Mouse (Mus musculus) NIH3T3 (cell line): ENCODE measurements at regions not wholly inside any gene's neighbourhood (a gene's known extent, or its start where the extent isn't known, plus 50 kb on each side); places are given as distances from the start of the nearest gene placed in this dataset.
"Not testable (repeated sequence)": the region's sequence is repeated elsewhere in the genome, so short reads cannot be mapped to it uniquely, and the experiment has no call there.

Experiments
- DNase-seq: peaks from one replicate; pipeline ENCODE4 v3.0.0-alpha.2; 2012; ENCODE audit warnings: low read depth

DNA sequence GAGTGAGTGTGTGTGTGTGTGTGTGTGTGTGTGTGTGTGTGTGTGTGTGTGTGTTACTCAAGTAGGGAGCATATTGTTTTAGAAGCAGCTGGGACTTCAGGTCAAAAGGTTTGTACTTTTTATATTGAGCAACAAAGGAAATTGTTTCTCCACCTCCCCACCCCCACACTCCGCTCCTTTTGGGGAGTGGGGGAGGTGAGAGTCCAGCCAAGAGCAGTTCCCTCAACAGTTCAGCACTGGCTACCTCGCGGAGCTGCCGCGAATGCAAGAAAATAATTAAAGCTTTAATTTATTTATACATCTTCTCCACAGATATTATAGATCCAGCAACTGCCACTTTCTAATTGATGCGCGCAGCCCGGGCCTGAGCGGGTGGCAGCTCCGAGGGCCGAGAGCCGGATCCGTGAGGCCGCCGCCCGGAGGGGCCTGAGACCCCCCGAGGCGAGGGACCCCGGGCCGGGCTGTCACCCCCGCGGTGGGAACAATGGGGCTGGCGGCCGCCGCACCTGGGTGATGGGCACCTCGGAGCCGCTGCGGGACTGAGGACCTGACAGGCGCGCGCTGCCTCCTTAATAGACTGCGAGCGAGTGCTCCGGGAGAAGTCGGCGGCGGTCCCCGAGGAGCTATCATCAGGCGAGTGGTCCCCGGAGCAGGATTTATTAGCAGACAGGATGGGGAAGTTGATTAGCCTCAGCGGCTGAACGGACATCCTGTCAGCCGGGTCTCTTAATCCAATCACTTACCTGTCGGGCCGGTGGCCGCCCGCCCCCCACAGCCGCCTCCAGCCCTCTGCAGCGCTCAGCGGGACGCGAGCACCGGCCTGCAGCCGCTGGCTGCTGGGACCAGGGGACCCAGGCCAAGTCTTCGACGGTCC, 124.4 kb downstream of the Melk start:
- no peak for DNase-seq

DNA sequence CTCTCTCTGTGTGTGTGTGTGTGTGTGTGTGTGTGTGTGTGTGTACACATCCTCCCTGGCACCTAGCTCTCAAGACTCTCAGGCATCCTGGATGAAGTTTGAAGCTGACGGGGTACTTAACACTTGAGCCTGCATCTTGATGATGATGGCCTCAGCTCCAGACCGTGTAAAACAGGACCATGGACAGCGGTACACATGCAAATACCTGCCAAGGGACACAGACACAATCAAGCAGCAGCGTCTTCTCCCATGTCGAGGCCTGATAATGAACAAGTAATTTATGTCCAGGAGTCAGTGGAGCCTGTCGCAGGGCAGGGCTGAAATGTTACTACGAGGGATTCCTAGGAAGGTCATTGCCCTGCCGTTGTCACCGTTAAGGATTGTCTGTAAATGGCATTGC, 133.9 kb downstream of the Melk start:
- peak; percentile 69 for DNase-seq

DNA sequence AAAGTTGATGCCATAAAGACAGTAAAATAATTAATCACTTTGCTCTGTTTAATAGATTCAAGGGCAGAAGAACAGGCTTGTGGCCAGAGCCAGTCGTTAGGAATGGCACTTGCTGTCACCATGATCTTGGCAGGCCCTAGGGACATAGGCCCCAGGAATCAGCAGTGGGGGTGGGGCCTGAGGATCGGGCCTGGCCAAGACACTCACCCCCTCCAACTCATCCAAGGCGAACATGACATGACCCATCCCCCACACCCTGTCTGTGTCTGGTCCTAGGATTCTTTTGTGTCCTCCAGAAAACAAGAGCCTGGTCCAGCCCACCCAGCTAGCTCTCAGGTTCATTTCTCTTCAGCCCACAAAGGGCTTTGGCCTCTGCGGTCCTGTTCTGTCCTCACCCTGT, 144.8 kb downstream of the Melk start:
- no peak for DNase-seq

DNA sequence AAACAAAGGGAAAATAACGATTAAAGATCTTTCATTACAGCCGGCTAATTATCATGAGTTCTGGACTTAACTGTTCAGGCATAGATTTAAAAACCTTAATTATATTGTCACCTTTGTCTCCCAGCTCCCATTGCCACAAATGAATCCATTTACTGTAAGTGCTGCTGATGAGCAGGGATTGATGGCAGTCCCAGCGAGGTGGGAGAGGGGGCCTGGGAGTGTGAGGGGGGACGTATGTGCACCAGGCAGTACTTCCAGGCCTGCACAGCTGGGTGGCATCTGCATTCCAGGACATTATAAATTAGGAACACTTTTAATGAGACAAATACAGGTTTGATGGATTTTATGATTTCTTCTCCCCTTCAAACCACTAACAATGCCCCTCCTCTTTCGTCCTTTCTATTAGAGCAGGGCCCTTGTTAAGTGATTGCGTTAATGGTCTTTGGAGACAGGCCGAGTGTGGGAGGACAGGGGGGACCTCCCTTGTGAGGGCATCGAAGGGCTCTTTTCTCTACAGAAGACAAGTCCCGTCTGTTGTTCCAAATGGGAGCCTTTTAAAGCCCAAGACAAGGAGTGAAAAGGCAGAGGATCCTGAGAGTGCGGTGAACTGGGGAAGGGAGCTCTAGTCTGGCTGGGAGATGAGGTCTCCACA, 150.3 kb downstream of the Melk start:
- no peak for DNase-seq

DNA sequence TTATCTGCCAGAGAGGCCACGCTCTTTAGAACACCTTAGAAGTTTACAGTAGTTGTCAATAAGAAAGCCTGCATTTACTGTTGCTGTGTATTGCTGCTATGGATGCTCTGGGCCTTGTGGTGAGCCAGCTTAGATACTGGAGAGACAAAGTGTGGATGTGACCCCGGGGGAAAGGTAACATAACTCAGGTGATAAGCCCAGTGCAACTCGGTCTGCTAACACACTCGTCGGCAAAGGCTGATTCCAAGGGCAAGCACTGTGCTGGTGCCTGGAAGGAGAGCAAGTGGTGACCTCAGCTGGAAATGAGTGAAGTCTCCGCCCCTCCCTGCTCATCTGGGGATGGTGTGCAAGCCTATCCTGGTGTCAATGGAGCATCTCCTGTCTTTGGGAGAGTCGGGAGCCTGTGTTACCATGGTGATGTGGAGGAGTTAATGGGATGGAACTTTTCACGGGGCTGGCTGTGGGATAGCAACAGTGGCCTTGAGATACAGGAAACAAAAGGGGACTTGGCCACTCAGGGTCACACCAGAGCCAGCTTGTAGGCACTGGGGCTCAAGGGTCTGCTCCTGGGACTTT, 151.5 kb downstream of the Melk start:
- no peak for DNase-seq

DNA sequence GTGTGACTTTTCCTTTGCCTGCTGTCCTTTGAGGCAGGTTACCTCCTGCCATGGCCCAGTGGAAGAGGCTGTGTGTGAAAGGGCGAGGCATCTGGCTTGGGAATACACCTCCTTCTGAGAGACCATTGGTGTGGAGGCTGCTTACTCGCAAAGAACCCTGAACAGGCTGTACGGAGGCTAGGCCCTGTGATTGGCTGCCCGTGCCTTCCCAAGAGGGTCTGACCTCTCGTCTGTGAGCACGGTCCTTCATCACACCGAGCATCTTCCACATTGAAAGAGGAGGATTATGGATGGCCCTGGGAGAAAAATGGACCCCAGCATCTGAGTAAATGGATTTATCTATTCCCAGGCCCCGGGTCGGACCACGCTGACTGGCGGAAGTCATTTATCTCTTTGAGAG, 152.9 kb downstream of the Melk start:
- DNase-seq: no peak

DNA sequence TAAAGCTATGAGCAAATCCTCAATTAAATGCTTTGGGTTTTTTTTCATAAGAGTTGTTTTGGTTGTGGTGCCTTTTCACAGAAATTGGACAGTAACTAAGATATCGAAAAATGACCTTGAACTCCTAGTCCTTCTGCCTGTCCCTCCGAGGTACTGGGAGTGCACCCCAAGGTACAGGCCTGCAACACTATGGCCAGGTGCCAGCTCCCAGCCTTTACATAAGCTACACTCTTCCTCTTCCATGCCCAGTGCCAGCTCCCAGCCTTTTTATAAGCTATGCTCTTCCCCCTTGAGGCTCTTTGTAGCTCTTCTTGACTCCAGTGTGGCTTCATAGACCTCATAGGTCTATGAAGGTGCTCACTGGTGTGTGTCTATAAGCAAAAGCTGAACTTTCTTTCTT, 155.2 kb downstream of the Melk start:
- no peak for DNase-seq

DNA sequence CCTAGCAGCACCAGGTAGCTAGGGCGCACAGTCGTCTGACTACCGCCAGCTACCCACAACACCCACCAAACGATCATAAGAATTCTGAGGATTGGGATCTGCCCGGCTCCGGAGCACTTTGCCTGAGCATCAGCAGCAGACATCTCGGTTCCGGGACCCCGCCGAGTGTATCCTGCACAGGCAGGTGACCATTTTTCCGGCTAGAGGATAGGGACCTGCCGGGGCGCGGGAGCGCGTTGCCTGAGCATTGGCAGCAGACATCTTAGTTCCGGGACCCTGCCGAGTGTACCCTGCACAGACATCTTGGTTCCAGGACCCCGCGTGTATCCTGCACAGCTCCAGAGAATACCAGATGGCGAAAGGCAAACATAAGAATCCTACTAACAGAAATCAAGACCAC, 172.8 kb downstream of the Melk start:
- not testable (repeated sequence) for DNase-seq
